Mouse (Mus musculus) CH12.LX (cell line): ENCODE results near the gene Pih1d2.

Experiments used
- CHD2 ChIP-seq: IDR thresholded peaks from 2 replicates; pipeline ENCODE4 v1.6.1; 2011; ENCODE audit warnings: low read length, improper control_type of control experiment
- CTCF ChIP-seq, 2 experiments: IDR thresholded peaks in 1 of 2; conservative IDR thresholded peaks in 1 of 2; 2 replicates each; pipeline ENCODE4 v1.5.1; 2011 to 2012; ENCODE audit warnings: low read depth in 2 of 2, low read length in 2 of 2, improper control_type of control experiment in 1 of 2, inconsistent platforms in 1 of 2, mild to moderate bottlenecking in 1 of 2, moderate library complexity in 1 of 2
- ELF1 ChIP-seq: IDR thresholded peaks from 2 replicates; pipeline ENCODE4 v1.6.1; 2014; ENCODE audit warnings: low read depth, mild to moderate bottlenecking, inconsistent platforms, low read length, improper control_type of control experiment
- EP300 ChIP-seq: IDR thresholded peaks from 2 replicates; pipeline ENCODE4 v1.6.1; 2011; ENCODE audit warnings: low read length, improper control_type of control experiment
- ETS1 ChIP-seq: conservative IDR thresholded peaks from 2 replicates; pipeline ENCODE4 v1.6.1; 2012; ENCODE audit warnings: low read depth, mild to moderate bottlenecking, inconsistent platforms, low read length, improper control_type of control experiment, moderate library complexity
- MAFK ChIP-seq: IDR thresholded peaks from 2 replicates; pipeline ENCODE4 v1.6.1; 2011; ENCODE audit warnings: low read length, improper control_type of control experiment; ENCODE audit not compliant: insufficient replicate concordance
- MAX ChIP-seq: IDR thresholded peaks from 2 replicates; pipeline ENCODE4 v1.6.1; 2011; ENCODE audit warnings: low read length, improper control_type of control experiment
- MAZ ChIP-seq: IDR thresholded peaks from 2 replicates; pipeline ENCODE4 v1.6.1; 2012; ENCODE audit warnings: low read depth, mild to moderate bottlenecking, inconsistent platforms, low read length, improper control_type of control experiment, moderate library complexity
- NELFE ChIP-seq: IDR thresholded peaks from 2 replicates; pipeline ENCODE4 v1.6.1; 2011; ENCODE audit warnings: low read depth, low read length, improper control_type of control experiment
- POLR2A ChIP-seq: IDR thresholded peaks from 2 replicates; pipeline ENCODE4 v1.6.1; 2011; ENCODE audit warnings: low read depth, mild to moderate bottlenecking, improper control_type of control experiment, low read length
- POLR2AphosphoS2 ChIP-seq: IDR thresholded peaks from 2 replicates; pipeline ENCODE4 v1.6.1; 2011; ENCODE audit warnings: low read depth, low read length, improper control_type of control experiment
- UBTF ChIP-seq: IDR thresholded peaks from 2 replicates; pipeline ENCODE4 v1.6.1; 2012; ENCODE audit warnings: low read depth, mild to moderate bottlenecking, inconsistent platforms, low read length, improper control_type of control experiment, moderate library complexity
- ZC3H11A ChIP-seq: IDR thresholded peaks from 2 replicates; pipeline ENCODE4 v1.6.1; 2012; ENCODE audit warnings: low read depth, mild to moderate bottlenecking, inconsistent platforms, low read length, improper control_type of control experiment
- ZNF384 ChIP-seq: IDR thresholded peaks from 2 replicates; pipeline ENCODE4 v1.6.1; 2012; ENCODE audit warnings: low read depth, low read length, improper control_type of control experiment, inconsistent platforms

GRCm38 (mm10) chr9:50646826-50647370, 29.8 kb downstream of the Pih1d2 start:
- TF ChIP-seq POLR2A (no peak), ELF1 (no peak), MAX (no peak), ETS1 (no peak), CTCF (conservative IDR thresholded peaks at IDR 0.05 in 1 of 2, IDR thresholded peaks at IDR 0.05 in 1 of 2; ENCODE audit: low read depth in 2 of 2, low read length in 2 of 2) (no peak), NELFE (no peak), POLR2AphosphoS2 (no peak), ZC3H11A (no peak), MAZ (no peak), UBTF (no peak), EP300 (no peak), MAFK (no peak), ZNF384 (no peak), CHD2 (no peak)
